Mouse (Mus musculus): ENCODE measurements at regions not wholly inside any gene's neighbourhood (a gene's known extent, or its start where the extent isn't known, plus 50 kb on each side); places are given as distances from the start of the nearest gene placed in this dataset.
"Not testable (repeated sequence)": the region's sequence is repeated elsewhere in the genome, so short reads cannot be mapped to it uniquely, and the experiment has no call there.

GRCm38 (mm10) chr6:143437367-143438271, 270.6 kb downstream of the Etnk1 start:
- ATAC-seq = no peak

GRCm38 (mm10) chr6:143438272-143438591, 271.2 kb downstream of the Etnk1 start:
- no peak for ATAC-seq

- ATAC-seq = no peak
These were observed 272.5 kb downstream of the Etnk1 start for GRCm38 (mm10) chr6:143439484-143439883.

- ATAC-seq = no peak
These were observed 273.4 kb downstream of the Etnk1 start for GRCm38 (mm10) chr6:143440237-143440950.

- ATAC-seq = no peak
These were observed 275.3 kb downstream of the Etnk1 start for GRCm38 (mm10) chr6:143442361-143442760.

GRCm38 (mm10) chr6:143443446-143443845, 276.4 kb downstream of the Etnk1 start:
- no peak for ATAC-seq

- no peak for ATAC-seq
These were observed 277.8 kb downstream of the Etnk1 start for GRCm38 (mm10) chr6:143444782-143445181.

GRCm38 (mm10) chr6:143445834-143446552, 279.0 kb downstream of the Etnk1 start:
- no peak for ATAC-seq

- no peak for ATAC-seq
These were observed 280.0 kb downstream of the Etnk1 start for GRCm38 (mm10) chr6:143447060-143447459.

- ATAC-seq = no peak
These were observed 282.1 kb downstream of the Etnk1 start for GRCm38 (mm10) chr6:143449071-143449470.

GRCm38 (mm10) chr6:143451869-143452268, 284.8 kb downstream of the Etnk1 start:
- no peak for ATAC-seq

GRCm38 (mm10) chr6:143454695-143455218, 287.7 kb downstream of the Etnk1 start:
- ATAC-seq = no peak

GRCm38 (mm10) chr6:143464907-143465537, 298.0 kb downstream of the Etnk1 start:
- no peak for ATAC-seq

- ATAC-seq = not testable (repeated sequence)
These were observed 305.7 kb downstream of the Etnk1 start for GRCm38 (mm10) chr6:143472676-143473075.

GRCm38 (mm10) chr6:143474396-143474795, 307.4 kb downstream of the Etnk1 start:
- no peak for ATAC-seq

- no peak for ATAC-seq
These were observed 308.3 kb downstream of the Etnk1 start for GRCm38 (mm10) chr6:143475296-143475695.

GRCm38 (mm10) chr6:143477396-143477795, 310.4 kb downstream of the Etnk1 start:
- ATAC-seq = no peak

GRCm38 (mm10) chr6:143479239-143479638, 312.2 kb downstream of the Etnk1 start:
- ATAC-seq = no peak

- no peak for ATAC-seq
These were observed 312.8 kb downstream of the Etnk1 start for GRCm38 (mm10) chr6:143479701-143480388.

GRCm38 (mm10) chr6:143482272-143482671, 315.3 kb downstream of the Etnk1 start:
- no peak for ATAC-seq

- ATAC-seq = no peak
These were observed 315.8 kb downstream of the Etnk1 start for GRCm38 (mm10) chr6:143482868-143483267.

GRCm38 (mm10) chr6:143484941-143485340, 317.9 kb downstream of the Etnk1 start:
- ATAC-seq = no peak

All from inflammation-experienced regulatory T-cells, adult 6 months (primary cell).